Mouse (Mus musculus) stomach, postnatal 0 days (tissue): Measurements from ENCODE around the gene Map4k3.

Experiments used
- CTCF ChIP-seq: IDR thresholded peaks from 2 replicates; pipeline ENCODE4 v1.5.1; 2016; ENCODE audit warnings: antibody characterized with exemption, low read depth, mild to moderate bottlenecking, moderate library complexity
- EP300 ChIP-seq: optimal IDR thresholded peaks from 2 replicates; pipeline ENCODE3; 2016; ENCODE audit warnings: antibody characterized with exemption

DNA sequence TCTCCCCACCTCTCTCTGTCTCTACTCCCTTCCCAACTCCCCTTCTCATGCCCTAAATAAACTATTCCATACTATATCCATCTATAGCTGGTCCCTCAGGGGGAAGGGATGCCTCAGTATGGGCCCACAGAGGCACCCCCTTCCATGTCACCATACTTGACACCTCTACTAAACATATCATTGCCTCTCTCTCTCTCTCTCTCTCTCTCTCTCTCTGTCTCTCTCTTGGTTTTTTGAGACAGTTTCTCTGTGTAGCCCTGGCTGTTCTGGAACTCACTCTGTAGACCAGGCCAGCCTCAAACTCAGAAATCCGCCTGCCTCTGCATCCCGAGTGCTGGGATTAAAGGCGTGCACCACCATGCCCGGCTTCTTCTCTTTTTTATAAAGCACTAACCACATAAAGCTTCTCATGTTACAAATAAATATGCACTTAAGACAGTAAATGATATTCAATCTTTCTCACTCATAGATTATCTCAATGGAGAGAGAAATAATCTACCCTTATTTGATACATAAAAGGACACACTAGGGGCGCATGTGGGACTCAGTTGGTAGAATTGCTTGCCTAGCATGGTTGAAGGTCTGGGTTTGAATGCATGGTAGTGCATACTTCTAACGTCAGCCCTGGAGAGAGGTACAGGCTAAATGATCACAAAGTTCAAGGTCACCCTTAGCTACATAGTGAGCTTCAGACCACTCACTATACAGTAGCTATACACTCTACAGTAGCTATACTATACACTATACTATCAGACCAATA, 159.3 kb downstream of the Map4k3 start:
- TF ChIP-seq EP300, result no peak
- TF ChIP-seq CTCF, result no peak
